Mouse (Mus musculus): ENCODE results near the gene Snapc3. TPM values are rescaled to one million over a fixed set of nuclear protein-coding genes. Genes with fewer than 3 reads are reported as not detected.
A peak's percentile ranks its signal among the peaks of the same experiment; 100 is the strongest.

Snapc3 gene
- total and polyA plus RNA-seq, 3 experiments: 12.0 to 16.9 TPM; not detected in 1

- peak within 1 kb of the TSS; percentile 94 for H3K27ac ChIP-seq (ENCODE audit: control insufficient read depth, low read depth, low read length)
- peak; percentile 92 for DNase-seq (ENCODE audit: low read depth, low spot score)
- H3K4me3 ChIP-seq (ENCODE audit: control insufficient read depth in 1 of 2, insufficient read depth in 1 of 2, low read depth in 2 of 2, low read length in 2 of 2): peak within 1 kb of the TSS; percentile 96
- H3K79me2 ChIP-seq (ENCODE audit: control insufficient read depth, insufficient read depth, low read length, poor library complexity): peaks cover 28% of the 10 kb centered on the region
- H3K36me3 ChIP-seq (ENCODE audit: control insufficient read depth in 1 of 2, insufficient read depth in 2 of 2, low read length in 2 of 2): peaks cover 16 to 17% of the 10 kb centered on the region in 2 experiments
- H3K4me1 ChIP-seq (ENCODE audit: control insufficient read depth in 1 of 2, insufficient read depth in 2 of 2, low read length in 2 of 2): peaks cover 3 to 6% of the 10 kb centered on the region in 2 experiments
- peak within 1 kb of the TSS; percentile 98 for H3K9ac ChIP-seq (ENCODE audit: control insufficient read depth, low read depth, low read length, poor library complexity, severe bottlenecking)
- no peaks in the 10 kb centered on the region for H3K9me3 ChIP-seq (replicated peaks; ENCODE audit: insufficient read depth, low read length)
- TF ChIP-seq MYB (IDR thresholded peaks at IDR 0.05; ENCODE audit: low read depth, low read length): no peak
- TF ChIP-seq POLR2AphosphoS2 (IDR thresholded peaks at IDR 0.05; ENCODE audit: low read length): 0 out of 2 replicates have a peak, but pooled peaks have one; percentile 13
- no peak for TF ChIP-seq EP300 (IDR thresholded peaks at IDR 0.05; ENCODE audit: low read depth in 1 of 2, low read length in 2 of 2)
- peak; percentile 69 for TF ChIP-seq SIN3A (IDR thresholded peaks at IDR 0.05; ENCODE audit: low read length)
- TF ChIP-seq CTCF (IDR thresholded peaks at IDR 0.05 in 2 of 3, conservative IDR thresholded peaks at IDR 0.05 in 1 of 3; ENCODE audit: control insufficient read depth in 1 of 3, insufficient read depth in 1 of 3, low read depth in 2 of 3, low read length in 3 of 3, poor library complexity in 1 of 3, severe bottlenecking in 1 of 3): no peak
- TF ChIP-seq ZNF384 (IDR thresholded peaks at IDR 0.05; ENCODE audit: low read depth, low read length): no peak
- peak; percentile 72 for TF ChIP-seq MXI1 (IDR thresholded peaks at IDR 0.05; ENCODE audit: low read depth, low read length)
- peak; percentile 89 for TF ChIP-seq MAZ (IDR thresholded peaks at IDR 0.05; ENCODE audit: low read depth, low read length)
- TF ChIP-seq E2F4 (IDR thresholded peaks at IDR 0.05; ENCODE audit: borderline replicate concordance, low read depth, low read length): 0 out of 2 replicates have a peak, but pooled peaks have one; percentile 64
- TF ChIP-seq POLR2A (IDR thresholded peaks at IDR 0.05; ENCODE audit: control insufficient read depth in 1 of 2, insufficient read depth in 1 of 2, low read depth in 1 of 2, low read length in 2 of 2, poor library complexity in 1 of 2): peak; percentile 46 to 67
- TF ChIP-seq MEF2A (IDR thresholded peaks at IDR 0.05; ENCODE audit: extremely low read depth, insufficient replicate concordance, low read depth, low read length, poor library complexity, severe bottlenecking): no peak
- peak; percentile 71 for TF ChIP-seq NELFE (IDR thresholded peaks at IDR 0.05; ENCODE audit: low read depth, low read length)
- TF ChIP-seq HCFC1 (IDR thresholded peaks at IDR 0.05; ENCODE audit: low read depth, low read length): peak; percentile 66
- peak; percentile 36; the same call in 1 of the 2 replicates for TF ChIP-seq MAX (IDR thresholded peaks at IDR 0.05; ENCODE audit: low read length)
- TF ChIP-seq ZKSCAN1 (IDR thresholded peaks at IDR 0.05; ENCODE audit: low read depth, low read length): no peak
- no peak for TF ChIP-seq USF2 (IDR thresholded peaks at IDR 0.05; ENCODE audit: borderline replicate concordance in 1 of 2, insufficient read depth in 1 of 2, low read depth in 1 of 2, low read length in 2 of 2)
- TF ChIP-seq USF1 (IDR thresholded peaks at IDR 0.05; ENCODE audit: low read depth, low read length): no peak
- TF ChIP-seq GATA1 (IDR thresholded peaks at IDR 0.05; ENCODE audit: low read depth, low read length): no peak
- TF ChIP-seq CHD1 (IDR thresholded peaks at IDR 0.05; ENCODE audit: low read depth, low read length): peak; percentile 99
- TF ChIP-seq JUND (IDR thresholded peaks at IDR 0.05; ENCODE audit: low read depth, low read length): no peak
- peak; percentile 2; the same call in 1 of the 2 replicates for TF ChIP-seq NRF1 (IDR thresholded peaks at IDR 0.05; ENCODE audit: insufficient read depth, low read depth, low read length, poor library complexity, severe bottlenecking)
- TF ChIP-seq POLR2AphosphoS5 (IDR thresholded peaks at IDR 0.05; ENCODE audit: borderline replicate concordance, low read depth, low read length): no peak
- TF ChIP-seq MYC (IDR thresholded peaks at IDR 0.05; ENCODE audit: low read depth, low read length): no peak
- TF ChIP-seq UBTF (IDR thresholded peaks at IDR 0.05; ENCODE audit: borderline replicate concordance, insufficient read depth, low read depth, low read length): no peak
- TF ChIP-seq TBP (IDR thresholded peaks at IDR 0.05; ENCODE audit: low read depth, low read length): peak; percentile 61; the same call in 1 of the 2 replicates
- TF ChIP-seq SMC3 (IDR thresholded peaks at IDR 0.05; ENCODE audit: low read depth, low read length): no peak
- TF ChIP-seq ZMIZ1 (IDR thresholded peaks at IDR 0.05; ENCODE audit: low read depth, low read length): peak; percentile 69; the same call in 1 of the 2 replicates
- peak; percentile 28; the same call in 1 of the 2 replicates for TF ChIP-seq TCF12 (IDR thresholded peaks at IDR 0.05; ENCODE audit: low read depth, low read length)
- H3K27me3 ChIP-seq (ENCODE audit: control insufficient read depth in 1 of 2, insufficient read depth in 2 of 2, low read length in 2 of 2): no peaks in the 10 kb centered on the region
These were observed 68.8 kb downstream of the Snapc3 start, which contains the start of gene Psip1 for GRCm38 (mm10) chr4:83486117-83486901. Psip1 (minus strand) TSS chr4:83486459.
